Mouse (Mus musculus) midbrain, embryonic 16.5 days (tissue): Measurements from ENCODE around the gene Mis12. TPM values are rescaled to one million over a fixed set of nuclear protein-coding genes. Genes with fewer than 3 reads are reported as not detected.

ENCODE experiments used
- ATAC-seq: fragments of 200-750 bp; cut with Nextera tagmentation; 2 replicates; pipeline ENCODE4 v1.8.0; 2017; ENCODE audit warnings: moderate TSS enrichment
- H3K27ac ChIP-seq: fragments of 300-500 bp; sonication (generic); 2 replicates; pipeline ENCODE4 v1.5.1; 2014; ENCODE audit warnings: mild to moderate bottlenecking, low read length, mixed read lengths
- H3K27me3 ChIP-seq: fragments of 300-500 bp; sonication (generic); 2 replicates; pipeline ENCODE4 v1.6.1; 2014; ENCODE audit warnings: low read depth, low read length, mixed read lengths; ENCODE audit not compliant: control insufficient read depth, insufficient read depth
- H3K36me3 ChIP-seq: fragments of 300-500 bp; sonication (generic); 2 replicates; pipeline ENCODE4 v1.6.1; 2014; ENCODE audit warnings: mild to moderate bottlenecking, low read length, moderate library complexity, mixed read lengths; ENCODE audit not compliant: control insufficient read depth, insufficient read depth
- H3K4me1 ChIP-seq: fragments of 300-500 bp; sonication (generic); 2 replicates; pipeline ENCODE4 v1.6.1; 2014; ENCODE audit warnings: mild to moderate bottlenecking, low read length, mixed read lengths; ENCODE audit not compliant: control insufficient read depth, insufficient read depth
- H3K4me2 ChIP-seq: fragments of 300-500 bp; sonication (generic); 2 replicates; pipeline ENCODE4 v1.6.1; 2014; ENCODE audit warnings: mild to moderate bottlenecking, low read length, mixed read lengths
- H3K4me3 ChIP-seq: fragments of 300-500 bp; sonication (generic); 2 replicates; pipeline ENCODE4 v1.5.1; 2014; ENCODE audit warnings: low read depth, mild to moderate bottlenecking, low read length, moderate library complexity, mixed read lengths
- H3K9ac ChIP-seq: fragments of 300-500 bp; sonication (generic); 2 replicates; pipeline ENCODE4 v1.6.1; 2014; ENCODE audit warnings: low read depth, low read length, mixed read lengths
- H3K9me3 ChIP-seq: fragments of 300-500 bp; sonication (generic); replicated peaks from 2 replicates; pipeline ENCODE4 v1.6.1; 2014; ENCODE audit warnings: mild to moderate bottlenecking, low read length, mixed read lengths; ENCODE audit not compliant: control insufficient read depth, poor library complexity, severe bottlenecking
- WGBS: fragments of 180-500 bp; shearing (Covaris S2); extraction: QIAGEN DNeasy Blood & Tissue Kit; methylation state at CpG from one replicate; pipeline ENCODE4 v1.1.7; 2014; 5-methylcytosine and 5-hydroxymethylcytosine counted together
- polyA plus RNA-seq: library from polyadenylated mRNA; unstranded; fragments of >200 nt; fragmentation: Nextera tagmentation; extraction: Ambion mirVana; gene quantifications from 2 replicates; pipeline ENCODE4 v1.2.1, GENCODE M21; 2015

The Mis12 gene
- polyA plus RNA-seq, 1 experiment from 2014 or later: 33.4 TPM

GRCm38 (mm10) chr11:71007831-71008230, 11.6 kb upstream of the Mis12 start:
- Histone ChIP-seq H3K9me3 (no peaks in the 10 kb centered on the region), H3K4me1 (peaks cover 12% of the 10 kb centered on the region), H3K27me3 (no peaks in the 10 kb centered on the region), H3K9ac (no peak overlapping the region), H3K36me3 (peaks cover 25% of the 10 kb centered on the region), H3K4me2 (no peak overlapping the region), H3K27ac (no peak overlapping the region), H3K4me3 (no peak overlapping the region)
- no peak for ATAC-seq
- 93% methylated on average over 7 of the region's 7 CpGs for WGBS

- no peak for ATAC-seq
Measured at GRCm38 (mm10) chr11:71008321-71008720, 11.1 kb upstream of the Mis12 start.

GRCm38 (mm10) chr11:71012743-71013142, 6.7 kb upstream of the Mis12 start:
- H3K9me3 ChIP-seq: no peaks in the 10 kb centered on the region
- H3K4me3 ChIP-seq: no peak overlapping the region
- H3K36me3 ChIP-seq: peaks cover 25% of the 10 kb centered on the region
- no peak overlapping the region for H3K9ac ChIP-seq
- no peak overlapping the region for H3K4me2 ChIP-seq
- no peak overlapping the region for H3K27ac ChIP-seq
- peaks cover 18% of the 10 kb centered on the region for H3K4me1 ChIP-seq
- WGBS: 98% methylated on average over 7 of the region's 7 CpGs
- ATAC-seq: no peak
- no peaks in the 10 kb centered on the region for H3K27me3 ChIP-seq

More at GRCm38 (mm10) chr11:71008321-71008720, 11.1 kb upstream of the Mis12 start:
- no peak overlapping the region for H3K4me3 ChIP-seq
- 94% methylated on average over 3 of the region's 3 CpGs for WGBS
- no peaks in the 10 kb centered on the region for H3K9me3 ChIP-seq
- no peak overlapping the region for H3K4me2 ChIP-seq
- peaks cover 7% of the 10 kb centered on the region for H3K4me1 ChIP-seq
- no peak overlapping the region for H3K27ac ChIP-seq
- no peak overlapping the region for H3K9ac ChIP-seq
- no peaks in the 10 kb centered on the region for H3K27me3 ChIP-seq
- H3K36me3 ChIP-seq: peaks cover 25% of the 10 kb centered on the region

GRCm38 (mm10) chr11:71017051-71017450, 2.4 kb upstream of the Mis12 start:
- no peak overlapping the region for H3K4me3 ChIP-seq
- H3K9ac ChIP-seq: no peak overlapping the region
- H3K27ac ChIP-seq: no peak overlapping the region
- peaks cover 3% of the 10 kb centered on the region for H3K36me3 ChIP-seq
- no peaks in the 10 kb centered on the region for H3K27me3 ChIP-seq
- no peaks in the 10 kb centered on the region for H3K9me3 ChIP-seq
- no peak overlapping the region for H3K4me2 ChIP-seq
- H3K4me1 ChIP-seq: peaks cover 38% of the 10 kb centered on the region
- ATAC-seq: no peak
- 95% methylated on average over 1 of the region's 1 CpGs for WGBS

GRCm38 (mm10) chr11:71018416-71019200, 803 bp upstream of the Mis12 start:
- peak overlapping the region; percentile 95 for H3K4me3 ChIP-seq
- H3K27me3 ChIP-seq: no peaks in the 10 kb centered on the region
- peak overlapping the region; percentile 89 for H3K27ac ChIP-seq
- peak overlapping the region; percentile 86 for H3K9ac ChIP-seq
- no peaks in the 10 kb centered on the region; the same call in 1 of the 2 replicates for H3K36me3 ChIP-seq
- ATAC-seq: no peak; the same call in 1 of the 2 replicates
- H3K9me3 ChIP-seq: no peaks in the 10 kb centered on the region
- H3K4me1 ChIP-seq: peaks cover 46% of the 10 kb centered on the region
- peak overlapping the region; percentile 90 for H3K4me2 ChIP-seq
- 7% methylated on average over 28 of the region's 28 CpGs for whole genome bisulfite sequencing

- WGBS: 81% methylated on average over 3 of the region's 3 CpGs
- Histone ChIP-seq H3K4me1 (peaks cover 17% of the 10 kb centered on the region), H3K4me2 (no peak overlapping the region), H3K27me3 (no peaks in the 10 kb centered on the region), H3K9me3 (no peaks in the 10 kb centered on the region), H3K9ac (no peak overlapping the region), H3K4me3 (no peak overlapping the region), H3K36me3 (peaks cover 13% of the 10 kb centered on the region), H3K27ac (no peak overlapping the region)
- no peak for ATAC-seq
Measured at GRCm38 (mm10) chr11:71028280-71028679, 8.9 kb downstream of the Mis12 start.

- H3K9ac ChIP-seq: no peak overlapping the region
- no peak overlapping the region for H3K4me3 ChIP-seq
- peaks cover 13% of the 10 kb centered on the region for H3K36me3 ChIP-seq
- WGBS: 75% methylated on average over 3 of the region's 3 CpGs
- H3K27ac ChIP-seq: no peak overlapping the region
- H3K27me3 ChIP-seq: no peaks in the 10 kb centered on the region
- no peaks in the 10 kb centered on the region for H3K9me3 ChIP-seq
- H3K4me2 ChIP-seq: no peak overlapping the region
- ATAC-seq: no peak
- H3K4me1 ChIP-seq: peaks cover 24% of the 10 kb centered on the region
Measured at GRCm38 (mm10) chr11:71029403-71030118, 10.2 kb downstream of the Mis12 start.

- Histone ChIP-seq H3K4me3 (peak overlapping the region; percentile 70), H3K4me2 (peak overlapping the region; percentile 79), H3K27me3 (no peaks in the 10 kb centered on the region), H3K9ac (peak overlapping the region; percentile 95), H3K36me3 (peaks cover 2% of the 10 kb centered on the region; the same call in 1 of the 2 replicates), H3K9me3 (no peaks in the 10 kb centered on the region), H3K27ac (peak overlapping the region; percentile 98), H3K4me1 (peaks cover 24% of the 10 kb centered on the region)
- 47% methylated on average over 7 of the region's 7 CpGs for WGBS
- no peak for ATAC-seq
Measured at GRCm38 (mm10) chr11:71032070-71032469, 12.7 kb downstream of the Mis12 start.
